Mouse (Mus musculus) forebrain, embryonic 14.5 days (tissue): ENCODE results near the gene Mpz. TPM values are rescaled to one million over a fixed set of nuclear protein-coding genes. Genes with fewer than 3 reads are reported as not detected.

Source experiments
- ATAC-seq: fragments of 200-750 bp; cut with Nextera tagmentation; 2 replicates; pipeline ENCODE4 v1.8.0; 2017; ENCODE audit warnings: mild to moderate bottlenecking, moderate library complexity
- DNase-seq: peaks from one replicate; pipeline ENCODE4 v3.0.0-alpha.2; 2015; ENCODE audit warnings: low spot score
- H3K27ac ChIP-seq: fragments of 300-500 bp; sonication (generic); 2 replicates; pipeline ENCODE4 v1.5.1; 2014; ENCODE audit warnings: low read depth, mild to moderate bottlenecking, control low read depth, low read length, moderate library complexity
- H3K27me3 ChIP-seq: fragments of 300-500 bp; sonication (generic); replicated peaks from 2 replicates; pipeline ENCODE4 v1.6.1; 2014; ENCODE audit warnings: low read length, control low read depth, mixed read lengths; ENCODE audit not compliant: control insufficient read depth, insufficient read depth
- H3K36me3 ChIP-seq: fragments of 300-500 bp; sonication (generic); 2 replicates; pipeline ENCODE4 v1.6.1; 2014; ENCODE audit warnings: low read length, control low read depth; ENCODE audit not compliant: control insufficient read depth, insufficient read depth
- H3K4me1 ChIP-seq: fragments of 300-500 bp; sonication (generic); 2 replicates; pipeline ENCODE4 v1.6.1; 2014; ENCODE audit warnings: antibody characterized with exemption, low read length, control low read depth; ENCODE audit not compliant: control insufficient read depth, insufficient read depth
- H3K4me2 ChIP-seq: fragments of 300-500 bp; sonication (generic); 2 replicates; pipeline ENCODE4 v1.6.1; 2014; ENCODE audit warnings: mild to moderate bottlenecking, control low read depth, low read length
- H3K4me3 ChIP-seq: fragments of 300-500 bp; sonication (generic); 2 replicates; pipeline ENCODE4 v1.5.1; 2014; ENCODE audit warnings: low read depth, low read length, control low read depth
- H3K9ac ChIP-seq: fragments of 300-500 bp; sonication (generic); 2 replicates; pipeline ENCODE4 v1.6.1; 2014; ENCODE audit warnings: mild to moderate bottlenecking, low read length, control low read depth, moderate library complexity
- H3K9me3 ChIP-seq: fragments of 300-500 bp; sonication (generic); replicated peaks from 2 replicates; pipeline ENCODE4 v1.6.1; 2016; ENCODE audit warnings: low read length, control low read depth, mixed read lengths; ENCODE audit not compliant: control insufficient read depth
- WGBS: fragments of 180-500 bp; shearing (Covaris S2); extraction: QIAGEN DNeasy Blood & Tissue Kit; methylation state at CpG from one replicate; pipeline ENCODE4 v1.1.7; 2014; 5-methylcytosine and 5-hydroxymethylcytosine counted together
- polyA plus RNA-seq: library from polyadenylated mRNA; unstranded; fragments of >200 nt; fragmentation: Nextera tagmentation; extraction: Ambion mirVana; gene quantifications from 2 replicates; pipeline ENCODE4 v1.2.1, GENCODE M21; 2014

Mpz gene
- polyA plus RNA-seq, 1 experiment from 2014 or later = 0.09 TPM

DNA sequence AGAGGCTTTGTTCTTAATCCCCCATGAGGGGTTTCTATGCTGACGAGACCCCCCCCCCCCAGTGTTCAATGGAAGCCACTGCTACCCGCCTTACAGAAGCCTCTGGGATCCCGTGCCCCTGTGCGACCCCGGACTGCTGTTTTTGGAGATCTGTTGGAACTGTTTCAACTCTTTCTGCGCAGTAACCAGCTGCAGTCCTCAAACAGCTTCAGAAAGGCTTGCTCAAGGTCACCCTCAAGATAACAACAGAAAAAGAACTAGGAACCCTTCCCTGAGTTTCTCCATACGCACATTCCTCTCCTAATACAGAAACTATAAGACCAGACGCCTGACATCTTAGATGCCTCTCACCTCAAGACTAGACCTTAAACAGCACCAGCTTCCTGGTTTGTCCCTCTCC lies 38.5 kb downstream of the Mpz start:
- DNase-seq (peak; percentile 24), ATAC-seq (peak; percentile 19; the same call in 1 of the 2 replicates)
- H3K4me3 ChIP-seq = no peak overlapping the region
- peaks cover 18% of the 10 kb centered on the region; the same call in 1 of the 2 replicates for H3K27me3 ChIP-seq
- H3K36me3 ChIP-seq = no peaks in the 10 kb centered on the region
- H3K27ac ChIP-seq = no peak overlapping the region
- H3K9ac ChIP-seq = no peak overlapping the region
- H3K9me3 ChIP-seq = no peaks in the 10 kb centered on the region
- no peak overlapping the region for H3K4me2 ChIP-seq
- WGBS = 11% methylated on average over 8 of the region's 8 CpGs
- peaks cover 6% of the 10 kb centered on the region; the same call in 1 of the 2 replicates for H3K4me1 ChIP-seq

DNA sequence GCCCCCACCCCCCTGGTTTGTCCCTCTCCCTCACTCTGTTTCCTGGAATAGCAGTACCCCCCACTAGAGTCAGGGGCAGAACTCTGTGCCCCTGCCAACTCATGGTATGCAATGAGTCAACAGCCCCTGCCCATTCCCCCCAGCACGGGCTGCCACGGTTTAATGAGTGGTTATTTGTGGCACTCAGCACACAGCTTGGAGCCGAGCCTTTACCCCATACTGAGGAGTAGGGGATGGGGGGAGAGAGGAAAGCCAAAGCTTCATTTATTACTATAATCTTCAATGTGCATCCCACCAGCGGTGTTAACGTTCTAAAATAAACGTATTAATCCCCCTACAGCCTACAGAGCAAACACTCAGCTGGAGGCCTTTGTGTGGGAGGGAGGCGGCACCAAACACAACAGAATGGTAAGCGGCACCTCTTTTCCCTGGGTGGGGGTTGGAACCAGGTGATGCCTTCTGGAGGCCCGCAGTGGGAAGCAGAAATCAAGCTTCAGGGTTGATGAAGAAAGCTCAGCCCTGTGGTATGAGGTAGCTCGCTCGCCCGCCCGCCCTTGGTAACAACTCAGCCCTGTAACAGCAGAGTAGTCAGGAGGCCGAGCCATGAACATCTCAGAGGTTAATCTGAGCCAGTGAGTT lies 39.1 kb downstream of the Mpz start:
- H3K36me3 ChIP-seq = no peaks in the 10 kb centered on the region
- peaks cover 24% of the 10 kb centered on the region for H3K27me3 ChIP-seq
- no peak overlapping the region for H3K4me2 ChIP-seq
- no peak overlapping the region for H3K4me3 ChIP-seq
- H3K9me3 ChIP-seq = no peaks in the 10 kb centered on the region
- peak; percentile 35; the same call in 1 of the 2 replicates for ATAC-seq
- no peak overlapping the region for H3K9ac ChIP-seq
- 19% methylated on average over 14 of the region's 14 CpGs for WGBS
- peaks cover 6% of the 10 kb centered on the region; the same call in 1 of the 2 replicates for H3K4me1 ChIP-seq
- DNase-seq = peak; percentile 31
- no peak overlapping the region for H3K27ac ChIP-seq

DNA sequence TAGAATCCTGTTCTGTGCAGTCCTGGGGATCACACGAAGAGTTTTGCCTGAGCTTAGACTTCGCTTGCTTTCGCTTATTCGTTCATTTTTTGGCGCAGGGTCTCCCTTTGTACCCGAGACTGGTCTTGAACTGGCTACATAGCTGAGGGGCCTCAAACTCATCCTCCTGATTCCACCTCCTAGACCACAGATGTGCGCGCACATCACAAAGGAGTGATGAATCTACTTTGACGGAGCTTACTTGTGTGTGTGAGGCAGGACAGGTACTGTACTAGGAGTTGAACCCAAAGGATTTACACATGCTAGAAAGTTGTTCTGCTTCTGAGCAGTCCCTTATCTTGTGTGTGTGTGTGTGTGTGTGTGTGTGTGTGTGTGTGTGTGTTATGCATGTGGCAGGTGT lies 40.3 kb downstream of the Mpz start:
- no peak overlapping the region for H3K4me3 ChIP-seq
- H3K9me3 ChIP-seq = no peaks in the 10 kb centered on the region
- peaks cover 9% of the 10 kb centered on the region; the same call in 1 of the 2 replicates for H3K4me1 ChIP-seq
- no peak overlapping the region for H3K27ac ChIP-seq
- DNase-seq (no peak), ATAC-seq (no peak)
- H3K27me3 ChIP-seq = peaks cover 25% of the 10 kb centered on the region
- no peak overlapping the region for H3K4me2 ChIP-seq
- no peak overlapping the region for H3K9ac ChIP-seq
- 91% methylated on average over 9 of the region's 9 CpGs for WGBS
- H3K36me3 ChIP-seq = no peaks in the 10 kb centered on the region

DNA sequence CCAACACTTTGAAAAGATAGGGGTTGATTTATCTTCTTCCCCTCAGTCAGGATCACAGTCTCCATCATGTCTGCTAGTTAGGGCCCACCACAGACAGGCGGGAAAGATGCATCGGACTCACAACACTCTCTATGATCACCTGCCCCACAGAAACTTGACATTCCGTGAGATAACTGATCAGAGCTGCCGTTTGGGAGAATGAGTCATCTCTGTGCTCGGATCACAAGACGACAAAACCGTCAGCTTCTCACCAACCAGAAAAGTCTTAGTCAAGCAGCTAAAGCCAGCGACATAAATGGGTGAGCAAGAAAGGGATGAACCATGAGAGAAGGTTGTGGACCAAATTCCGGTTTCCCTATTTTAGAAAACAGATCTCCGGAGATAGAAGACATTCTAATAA lies 41.8 kb downstream of the Mpz start:
- no peak for DNase-seq
- Histone ChIP-seq H3K9me3 (no peaks in the 10 kb centered on the region), H3K4me3 (no peak overlapping the region), H3K27ac (no peak overlapping the region), H3K4me2 (no peak overlapping the region), H3K9ac (no peak overlapping the region), H3K36me3 (no peaks in the 10 kb centered on the region), H3K4me1 (peaks cover 10% of the 10 kb centered on the region; the same call in 1 of the 2 replicates), H3K27me3 (peaks cover 34% of the 10 kb centered on the region)
- 51% methylated on average over 10 of the region's 10 CpGs for WGBS
- ATAC-seq = no peak

DNA sequence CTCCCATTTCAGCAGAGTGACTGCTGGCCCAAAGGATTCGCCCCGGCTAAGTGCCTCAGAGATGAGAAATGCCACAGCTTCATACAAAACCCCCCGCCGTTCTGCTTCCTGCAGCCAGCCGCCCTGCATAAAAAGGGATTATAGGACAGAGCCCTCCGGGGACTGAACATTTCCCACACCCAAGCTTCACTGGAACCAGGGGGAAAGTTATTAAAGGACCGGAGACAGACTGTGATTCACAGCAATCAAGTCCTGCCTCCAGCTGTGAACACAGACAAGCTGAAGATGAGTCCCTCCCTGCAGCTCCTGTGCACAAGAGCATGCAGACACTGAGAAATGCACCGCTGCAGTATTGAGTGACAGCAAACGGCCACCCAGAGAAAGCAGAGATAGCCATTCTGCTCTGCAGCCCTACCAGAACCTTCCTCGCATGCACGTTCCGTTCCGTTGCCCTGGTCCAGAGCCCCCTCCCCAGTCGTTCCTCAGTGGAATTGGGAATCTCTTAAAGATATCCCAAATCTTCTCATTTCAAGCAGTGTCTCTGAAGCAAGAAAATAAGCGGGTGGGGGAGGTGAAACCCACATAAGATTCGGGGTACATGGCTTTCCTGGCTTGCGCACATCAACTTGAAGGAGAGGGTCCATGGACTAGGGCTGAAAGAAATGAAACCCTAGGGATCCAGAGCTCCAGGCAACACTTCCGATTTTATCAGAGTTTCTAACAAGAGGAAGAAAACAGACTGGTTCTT lies 42.8 kb downstream of the Mpz start:
- H3K4me3 ChIP-seq = peak overlapping the region; percentile 9; the same call in 1 of the 2 replicates
- ATAC-seq (no peak), DNase-seq (peak; percentile 39)
- H3K27me3 ChIP-seq = peaks cover 34% of the 10 kb centered on the region
- peak overlapping the region; percentile 3 for H3K9ac ChIP-seq
- H3K36me3 ChIP-seq = no peaks in the 10 kb centered on the region
- WGBS = 4% methylated on average over 18 of the region's 18 CpGs
- peaks cover 10% of the 10 kb centered on the region; the same call in 1 of the 2 replicates for H3K4me1 ChIP-seq
- H3K4me2 ChIP-seq = peak overlapping the region; percentile 27
- no peak overlapping the region for H3K27ac ChIP-seq
- H3K9me3 ChIP-seq = no peaks in the 10 kb centered on the region

DNA sequence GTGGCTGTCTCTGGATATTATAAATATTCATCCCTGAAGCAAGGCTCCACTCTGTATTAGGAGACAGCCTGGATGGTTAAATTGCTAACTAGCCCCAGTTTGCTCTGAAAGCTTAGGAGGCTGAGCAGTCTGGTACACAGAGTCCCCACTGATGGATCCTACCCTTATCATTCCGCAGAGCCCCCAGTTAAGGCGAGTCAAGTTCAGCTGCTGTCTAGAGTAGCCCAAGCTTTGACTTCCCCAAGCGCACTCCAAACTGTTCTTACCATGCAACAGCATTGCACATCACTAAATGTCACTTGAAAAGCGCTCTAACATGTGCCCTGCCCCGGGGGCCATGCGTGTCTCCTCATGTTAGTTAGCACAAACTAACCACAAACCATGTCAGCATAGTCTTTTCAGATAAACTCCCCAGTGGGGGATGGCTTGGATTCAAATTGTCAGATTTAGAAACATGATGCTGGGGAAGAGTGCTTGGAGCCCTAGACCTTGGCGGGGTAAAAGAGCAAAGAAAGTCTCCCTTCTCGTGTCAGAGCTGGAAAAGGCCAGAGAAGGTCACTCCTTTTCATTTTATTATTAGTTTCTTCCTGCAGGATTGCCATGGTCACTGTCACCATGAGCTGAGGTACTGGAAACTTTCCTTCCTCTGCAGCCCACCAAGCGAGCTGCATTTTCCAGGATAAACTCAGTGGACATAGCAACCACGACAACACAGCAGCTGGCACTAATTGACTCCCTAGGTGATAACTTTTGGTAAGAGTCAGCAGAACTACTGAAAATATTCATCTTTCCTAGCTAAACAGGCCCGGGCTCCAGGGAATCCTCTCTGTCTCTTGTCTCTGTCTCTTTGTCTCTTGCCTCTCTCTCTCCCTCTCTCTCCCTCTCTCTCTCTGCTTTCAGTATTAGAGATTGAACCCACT lies 43.7 kb downstream of the Mpz start:
- Histone ChIP-seq H3K27ac (no peak overlapping the region), H3K4me3 (no peak overlapping the region), H3K4me2 (peak overlapping the region; percentile 27; the same call in 1 of the 2 replicates), H3K9ac (no peak overlapping the region), H3K9me3 (no peaks in the 10 kb centered on the region), H3K27me3 (peaks cover 34% of the 10 kb centered on the region), H3K4me1 (peaks cover 7% of the 10 kb centered on the region; the same call in 1 of the 2 replicates), H3K36me3 (no peaks in the 10 kb centered on the region)
- no peak for ATAC-seq
- no peak for DNase-seq
- WGBS = 26% methylated on average over 11 of the region's 11 CpGs

DNA sequence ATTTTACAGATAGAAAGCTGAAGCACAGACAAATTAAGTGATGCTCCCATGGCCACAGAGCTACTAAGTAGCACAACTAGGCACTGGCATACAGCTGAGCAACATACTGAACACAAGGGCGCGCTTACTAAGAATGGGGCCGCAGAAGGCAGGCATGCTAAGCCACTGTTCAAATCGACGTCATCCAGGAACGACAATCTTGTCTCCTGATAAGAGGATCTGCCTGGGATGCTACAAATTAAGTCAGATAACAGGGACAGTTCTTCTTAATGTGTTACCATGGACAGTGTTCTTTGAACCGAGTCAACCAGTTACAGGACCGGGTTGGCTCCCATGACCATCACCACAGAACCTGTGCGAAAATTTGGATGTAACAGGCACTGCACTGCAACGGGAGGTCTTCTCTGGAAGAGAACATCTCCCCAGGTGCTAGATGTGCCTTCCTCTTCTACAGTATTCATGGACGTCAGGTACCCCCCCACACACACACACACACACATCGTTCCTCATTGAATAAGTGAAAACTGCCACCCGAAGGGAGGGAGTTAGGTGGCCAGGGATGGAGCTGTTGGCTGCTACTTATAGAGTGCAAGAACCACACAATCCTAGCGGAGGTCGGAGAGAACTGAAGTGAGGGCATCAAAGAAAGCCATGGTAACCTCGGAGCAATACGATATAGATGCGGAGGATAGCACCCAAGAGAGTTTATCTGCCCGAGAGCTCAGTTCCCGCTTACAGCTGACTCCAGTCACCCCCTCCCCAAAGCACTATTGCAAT lies 44.7 kb downstream of the Mpz start:
- WGBS = 6% methylated on average over 20 of the region's 20 CpGs
- DNase-seq = peak; percentile 17
- H3K4me3 ChIP-seq = peak overlapping the region; percentile 43
- no peaks in the 10 kb centered on the region for H3K36me3 ChIP-seq
- ATAC-seq = peak; percentile 1; the same call in 1 of the 2 replicates
- H3K9me3 ChIP-seq = no peaks in the 10 kb centered on the region
- H3K9ac ChIP-seq = peak overlapping the region; percentile 67
- H3K4me2 ChIP-seq = peak overlapping the region; percentile 96
- H3K27me3 ChIP-seq = peaks cover 34% of the 10 kb centered on the region
- H3K27ac ChIP-seq = no peak overlapping the region
- 0 out of 2 replicates have a peak, but pooled peaks cover 3% of the 10 kb centered on the region for H3K4me1 ChIP-seq

DNA sequence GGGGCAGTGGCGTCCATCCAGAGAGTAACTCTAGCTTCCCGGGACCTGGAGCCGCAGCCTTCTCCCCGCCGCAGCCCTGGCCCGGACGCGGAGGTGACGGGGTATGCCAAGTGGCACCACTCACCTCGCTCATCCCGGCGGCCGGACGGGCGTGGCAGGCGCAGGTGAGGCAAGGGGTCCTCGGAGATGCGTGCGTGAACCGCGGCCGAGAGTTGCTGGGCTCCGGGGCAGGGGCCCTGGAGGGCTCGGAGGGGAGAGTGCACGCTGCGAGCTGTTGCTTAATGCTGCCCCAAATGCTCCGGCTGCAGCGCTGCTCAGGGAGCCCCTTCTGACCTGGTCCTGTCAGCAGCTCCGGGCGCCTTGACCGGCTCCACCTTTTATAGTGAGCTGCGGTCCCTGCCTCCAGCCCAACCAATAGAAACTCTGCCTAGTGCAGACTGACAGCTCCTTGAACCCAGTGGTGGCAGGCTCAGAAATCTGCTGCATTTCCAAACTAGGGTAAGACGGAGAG lies 45.4 kb downstream of the Mpz start, which contains the start of gene Pcp4l1:
TSS of gene Pcp4l1 (minus strand) at position 382 of the 511 bp plus-strand sequence.
- peak; percentile 87 for ATAC-seq
- Histone ChIP-seq H3K9ac (peak within 1 kb of the TSS; percentile 67), H3K27ac (no peak within 1 kb of the TSS), H3K9me3 (no peaks in the 10 kb centered on the region), H3K4me1 (0 out of 2 replicates have a peak, but pooled peaks cover 3% of the 10 kb centered on the region), H3K36me3 (no peaks in the 10 kb centered on the region), H3K27me3 (peaks cover 34% of the 10 kb centered on the region), H3K4me2 (peak within 1 kb of the TSS; percentile 96), H3K4me3 (peak within 1 kb of the TSS; percentile 43)
- peak; percentile 73 for DNase-seq
- WGBS = under 1% methylated on average over 33 of the region's 33 CpGs
